Mouse (Mus musculus) spleen, adult 18-20 months (tissue): ENCODE results near the gene Pgf.

Source experiments
- DNase-seq, 2 experiments: peaks; one replicate each; pipeline ENCODE4 v3.0.0; 2022; ENCODE audit warnings: mixed read lengths in 2 of 2

Gene Pgf

DNA sequence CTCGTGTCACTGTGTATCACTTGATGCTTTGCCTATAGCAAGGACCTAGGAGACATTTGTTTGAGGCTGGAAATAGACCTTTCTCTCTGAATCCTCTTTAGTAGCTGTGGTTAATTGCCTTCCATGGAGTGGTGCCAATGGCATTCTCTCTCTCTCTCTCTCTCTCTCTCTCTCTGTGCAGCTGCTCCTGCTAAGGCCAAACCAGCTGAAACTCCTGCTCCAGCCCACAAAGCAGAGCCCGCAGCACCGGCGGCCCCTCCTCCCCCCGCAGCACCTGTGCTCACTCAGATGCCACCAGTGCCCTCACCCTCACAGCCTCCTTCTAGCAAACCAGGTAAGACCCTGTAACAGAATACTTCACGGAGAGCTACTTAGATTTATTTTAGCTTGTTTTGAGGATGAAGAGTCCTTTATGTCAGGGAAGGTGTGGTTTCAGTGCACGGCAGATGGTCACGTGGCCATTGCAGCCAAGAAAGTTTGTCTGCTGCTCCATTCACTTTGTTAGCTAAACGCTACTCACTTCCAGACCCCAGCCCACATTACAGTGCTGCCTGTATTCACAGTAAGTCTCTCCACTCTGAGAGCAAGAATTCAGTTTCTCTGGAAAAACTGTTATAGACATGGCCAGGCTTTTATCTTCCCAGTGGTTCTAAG, 55.7 kb downstream of the Pgf start:
- DNase-seq = no peak
